Mouse (Mus musculus): ENCODE measurements around the gene Sebox. TPM values are rescaled to one million over a fixed set of nuclear protein-coding genes. Genes with fewer than 3 reads are reported as not detected.
A peak's percentile ranks its signal among the peaks of the same experiment; 100 is the strongest.
"Not testable (repeated sequence)": the region's sequence is repeated elsewhere in the genome, so short reads cannot be mapped to it uniquely, and the experiment has no call there.

Sebox gene
- polyA plus RNA-seq, 1 experiment from 2014 or later, result not detected

DNA sequence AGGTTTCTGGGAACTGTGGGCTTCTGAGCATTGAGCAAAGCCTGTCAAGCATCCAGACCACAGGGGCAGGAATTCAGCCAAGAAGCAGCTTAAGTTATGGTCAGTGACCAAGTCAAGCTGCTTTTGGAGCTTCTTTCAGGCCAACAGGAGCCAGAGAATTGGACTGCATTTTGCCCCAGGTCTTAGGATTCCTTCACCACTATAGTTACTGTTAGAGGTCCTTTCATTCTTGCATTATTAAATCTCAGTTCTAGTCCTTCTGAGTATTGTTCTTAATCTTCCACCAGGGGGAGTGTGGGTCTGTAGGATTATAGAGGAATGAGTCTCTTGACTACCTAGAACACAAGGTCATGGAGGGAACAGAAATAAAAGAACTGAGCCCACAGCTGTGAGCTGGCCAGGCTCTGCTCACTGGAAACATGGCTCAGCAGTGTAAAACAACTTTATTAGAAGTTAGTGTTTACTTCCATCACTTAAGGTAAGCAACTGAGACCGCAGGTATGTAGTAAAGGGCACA, 19.3 kb downstream of the Sebox start:
- Histone ChIP-seq H3K9me3 (ENCODE audit: control insufficient read depth, low read length) (no peaks in the 10 kb centered on the region), H3K4me2 (ENCODE audit: low read depth, low read length, severe bottlenecking) (no peak overlapping the region), H3K9ac (ENCODE audit: low read length) (no peak overlapping the region), H3K36me3 (ENCODE audit: control insufficient read depth, insufficient read depth, low read length) (peaks cover 39% of the 10 kb centered on the region), H3K4me1 (replicated peaks; ENCODE audit: control insufficient read depth, insufficient read depth, low read length) (no peaks in the 10 kb centered on the region), H3K27me3 (ENCODE audit: control insufficient read depth, insufficient read depth, low read length) (no peaks in the 10 kb centered on the region), H3K27ac (ENCODE audit: low read depth, low read length) (no peak overlapping the region), H3K4me3 (ENCODE audit: low read depth, low read length) (no peak overlapping the region)
- DNase-seq (ENCODE audit: low spot score), result no peak
- no peak for ATAC-seq (replicated peaks; ENCODE audit: low FRiP score)
- WGBS, result 100% methylated on average over 1 of the region's 1 CpGs

DNA sequence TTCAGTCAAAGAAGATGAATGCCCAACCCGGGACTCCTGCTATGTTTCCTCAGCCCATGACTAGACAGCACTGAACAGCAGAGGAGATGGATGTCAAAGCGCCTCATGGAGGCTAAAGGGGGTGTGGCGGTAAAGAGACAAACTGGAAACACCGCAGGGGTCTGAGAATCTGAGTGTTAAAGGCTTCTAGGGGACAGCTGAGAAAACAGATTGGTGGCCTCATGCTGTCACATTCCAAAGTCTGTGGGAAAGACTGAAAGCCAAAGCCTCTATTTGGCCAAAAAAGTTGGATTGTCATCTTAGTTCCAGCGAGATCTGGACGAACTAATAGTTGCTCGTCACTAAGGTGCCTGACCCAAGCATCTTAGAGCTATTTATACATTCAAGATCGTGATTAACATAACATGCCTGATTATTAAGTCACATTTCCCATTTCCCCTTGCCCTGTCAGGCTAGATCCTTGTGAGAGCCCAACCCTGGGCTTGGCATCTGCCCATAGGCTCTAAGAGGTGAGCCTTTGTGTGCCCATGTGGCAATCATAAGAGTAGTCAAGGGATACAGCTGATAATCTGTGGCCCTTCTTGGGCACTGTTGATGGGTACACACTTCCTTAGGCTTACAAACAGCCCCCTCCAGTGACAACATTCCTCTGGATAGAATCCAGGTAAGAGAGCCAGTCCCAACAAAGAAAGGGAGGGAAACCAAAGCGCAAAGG, 20.2 kb downstream of the Sebox start:
- H3K4me2 ChIP-seq (ENCODE audit: low read depth, low read length, severe bottlenecking), result no peak overlapping the region
- DNase-seq (ENCODE audit: low spot score) (no peak), ATAC-seq (replicated peaks; ENCODE audit: low FRiP score) (no peak)
- H3K9ac ChIP-seq (ENCODE audit: low read length), result no peak overlapping the region
- WGBS, result 85% methylated on average over 9 of the region's 9 CpGs
- H3K27ac ChIP-seq (ENCODE audit: low read depth, low read length), result no peak overlapping the region
- no peak overlapping the region for H3K4me3 ChIP-seq (ENCODE audit: low read depth, low read length)
- peaks cover 41% of the 10 kb centered on the region for H3K36me3 ChIP-seq (ENCODE audit: control insufficient read depth, insufficient read depth, low read length)
- H3K4me1 ChIP-seq (replicated peaks; ENCODE audit: control insufficient read depth, insufficient read depth, low read length), result no peaks in the 10 kb centered on the region
- no peaks in the 10 kb centered on the region for H3K27me3 ChIP-seq (ENCODE audit: control insufficient read depth, insufficient read depth, low read length)
- no peaks in the 10 kb centered on the region for H3K9me3 ChIP-seq (ENCODE audit: control insufficient read depth, low read length)

DNA sequence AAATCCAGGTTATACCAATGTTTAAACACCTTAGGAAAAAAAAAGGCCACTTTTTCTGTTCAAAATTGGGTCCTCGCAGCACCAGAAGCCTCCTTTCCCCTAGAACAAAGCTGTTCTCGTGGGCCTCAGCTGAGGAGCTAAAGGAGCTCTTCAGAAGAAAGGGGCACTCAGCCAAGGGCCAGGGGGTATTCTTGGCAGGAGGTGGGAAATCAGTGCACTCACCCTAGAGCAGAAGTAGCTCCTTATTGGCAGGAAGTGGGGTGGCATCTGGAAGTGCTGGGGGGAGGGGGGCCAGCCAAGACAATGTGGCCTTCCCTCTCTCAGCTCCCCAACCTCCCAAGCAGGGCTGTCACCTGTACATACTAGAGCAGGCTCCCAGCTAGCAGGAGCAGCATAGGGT, 21.6 kb downstream of the Sebox start:
- Histone ChIP-seq H3K36me3 (ENCODE audit: control insufficient read depth, insufficient read depth, low read length) (peaks cover 36% of the 10 kb centered on the region), H3K4me2 (ENCODE audit: low read depth, low read length, severe bottlenecking) (no peak overlapping the region), H3K4me3 (ENCODE audit: low read depth, low read length) (no peak overlapping the region), H3K4me1 (replicated peaks; ENCODE audit: control insufficient read depth, insufficient read depth, low read length) (no peaks in the 10 kb centered on the region), H3K9me3 (ENCODE audit: control insufficient read depth, low read length) (no peaks in the 10 kb centered on the region), H3K9ac (ENCODE audit: low read length) (no peak overlapping the region), H3K27me3 (ENCODE audit: control insufficient read depth, insufficient read depth, low read length) (no peaks in the 10 kb centered on the region), H3K27ac (ENCODE audit: low read depth, low read length) (no peak overlapping the region)
- ATAC-seq (replicated peaks; ENCODE audit: low FRiP score) (no peak), DNase-seq (ENCODE audit: low spot score) (no peak)
- 89% methylated on average over 2 of the region's 2 CpGs for WGBS

DNA sequence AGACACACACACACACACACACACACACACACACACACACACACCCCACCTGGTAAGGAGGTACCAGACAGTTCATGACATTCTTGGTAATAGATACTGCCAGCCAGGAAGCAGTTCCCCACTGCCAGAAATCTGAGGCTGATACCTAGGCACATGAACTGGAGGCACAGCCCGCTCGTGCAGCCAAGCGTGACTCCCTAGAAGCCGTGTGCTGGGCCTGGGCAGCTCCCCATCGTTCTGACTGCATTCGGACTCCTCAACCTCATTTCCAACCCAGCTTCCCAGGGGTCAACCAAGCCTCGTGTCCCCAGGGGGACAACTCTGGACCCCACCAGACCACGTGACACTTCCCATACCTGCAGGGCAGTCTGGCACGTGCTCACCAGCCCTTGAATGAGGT, 25.5 kb downstream of the Sebox start:
- ATAC-seq (replicated peaks; ENCODE audit: low FRiP score) (no peak), DNase-seq (ENCODE audit: low spot score) (no peak)
- peaks cover 23% of the 10 kb centered on the region for H3K36me3 ChIP-seq (ENCODE audit: control insufficient read depth, insufficient read depth, low read length)
- H3K9ac ChIP-seq (ENCODE audit: low read length), result no peak overlapping the region
- H3K27ac ChIP-seq (ENCODE audit: low read depth, low read length), result no peak overlapping the region
- no peak overlapping the region for H3K4me3 ChIP-seq (ENCODE audit: low read depth, low read length)
- H3K27me3 ChIP-seq (ENCODE audit: control insufficient read depth, insufficient read depth, low read length), result no peaks in the 10 kb centered on the region
- no peaks in the 10 kb centered on the region for H3K9me3 ChIP-seq (ENCODE audit: control insufficient read depth, low read length)
- WGBS, result 83% methylated on average over 9 of the region's 9 CpGs
- H3K4me2 ChIP-seq (ENCODE audit: low read depth, low read length, severe bottlenecking), result no peak overlapping the region
- no peaks in the 10 kb centered on the region for H3K4me1 ChIP-seq (replicated peaks; ENCODE audit: control insufficient read depth, insufficient read depth, low read length)

DNA sequence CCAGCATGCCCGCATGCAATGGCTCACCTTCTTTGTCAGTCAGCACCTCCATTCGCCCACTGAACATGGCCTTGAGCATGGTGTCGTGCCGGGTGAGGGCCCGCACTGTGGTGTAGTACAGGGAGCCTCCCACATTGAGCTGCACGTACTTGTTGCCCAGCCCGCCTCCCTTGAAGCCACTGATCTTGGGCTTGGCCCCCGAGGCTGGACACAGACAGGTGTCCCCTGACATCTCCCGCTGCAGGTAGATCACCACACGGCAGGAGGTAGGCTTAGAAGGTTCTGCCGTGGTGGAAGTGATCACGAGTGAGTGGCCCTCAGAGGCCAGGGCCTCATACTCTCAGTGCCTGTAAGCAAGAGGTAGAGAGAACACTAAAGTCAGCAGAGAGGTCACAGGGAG, 26.8 kb downstream of the Sebox start:
- Histone ChIP-seq H3K27ac (ENCODE audit: low read depth, low read length) (no peak overlapping the region), H3K4me1 (replicated peaks; ENCODE audit: control insufficient read depth, insufficient read depth, low read length) (no peaks in the 10 kb centered on the region), H3K4me3 (ENCODE audit: low read depth, low read length) (no peak overlapping the region), H3K9me3 (ENCODE audit: control insufficient read depth, low read length) (no peaks in the 10 kb centered on the region), H3K27me3 (ENCODE audit: control insufficient read depth, insufficient read depth, low read length) (no peaks in the 10 kb centered on the region), H3K9ac (ENCODE audit: low read length) (no peak overlapping the region), H3K36me3 (ENCODE audit: control insufficient read depth, insufficient read depth, low read length) (peaks cover 15% of the 10 kb centered on the region), H3K4me2 (ENCODE audit: low read depth, low read length, severe bottlenecking) (no peak overlapping the region)
- WGBS, result 91% methylated on average over 12 of the region's 12 CpGs
- no peak for ATAC-seq (replicated peaks; ENCODE audit: low FRiP score)
- DNase-seq (ENCODE audit: low spot score), result no peak

DNA sequence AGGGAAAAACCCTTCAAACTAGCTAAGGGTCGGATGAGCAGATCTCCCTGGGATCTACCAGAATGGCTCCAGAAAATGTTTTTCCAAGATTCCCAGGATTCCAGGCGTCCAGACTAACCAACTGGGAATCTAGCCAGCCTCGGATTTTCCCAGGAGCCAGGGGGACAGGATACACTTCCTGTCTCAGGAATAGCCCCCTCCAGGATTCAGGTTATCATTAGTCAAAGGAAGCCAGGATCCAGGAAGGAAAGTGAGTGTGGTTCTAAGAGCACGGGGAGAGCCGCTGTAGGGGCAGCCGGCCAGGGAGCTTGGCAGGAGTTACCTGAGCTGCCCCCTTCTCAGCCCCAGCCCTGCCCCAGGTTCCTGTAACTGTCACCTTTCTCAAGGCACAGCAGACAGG, 27.8 kb downstream of the Sebox start:
- H3K4me2 ChIP-seq (ENCODE audit: low read depth, low read length, severe bottlenecking), result no peak overlapping the region
- no peak overlapping the region for H3K27ac ChIP-seq (ENCODE audit: low read depth, low read length)
- no peak overlapping the region for H3K9ac ChIP-seq (ENCODE audit: low read length)
- 83% methylated on average over 6 of the region's 6 CpGs for WGBS
- DNase-seq (ENCODE audit: low spot score), result no peak
- H3K27me3 ChIP-seq (ENCODE audit: control insufficient read depth, insufficient read depth, low read length), result no peaks in the 10 kb centered on the region
- no peak overlapping the region for H3K4me3 ChIP-seq (ENCODE audit: low read depth, low read length)
- no peaks in the 10 kb centered on the region for H3K4me1 ChIP-seq (replicated peaks; ENCODE audit: control insufficient read depth, insufficient read depth, low read length)
- peaks cover 8% of the 10 kb centered on the region for H3K36me3 ChIP-seq (ENCODE audit: control insufficient read depth, insufficient read depth, low read length)
- ATAC-seq (replicated peaks; ENCODE audit: low FRiP score), result no peak
- no peaks in the 10 kb centered on the region for H3K9me3 ChIP-seq (ENCODE audit: control insufficient read depth, low read length)

DNA sequence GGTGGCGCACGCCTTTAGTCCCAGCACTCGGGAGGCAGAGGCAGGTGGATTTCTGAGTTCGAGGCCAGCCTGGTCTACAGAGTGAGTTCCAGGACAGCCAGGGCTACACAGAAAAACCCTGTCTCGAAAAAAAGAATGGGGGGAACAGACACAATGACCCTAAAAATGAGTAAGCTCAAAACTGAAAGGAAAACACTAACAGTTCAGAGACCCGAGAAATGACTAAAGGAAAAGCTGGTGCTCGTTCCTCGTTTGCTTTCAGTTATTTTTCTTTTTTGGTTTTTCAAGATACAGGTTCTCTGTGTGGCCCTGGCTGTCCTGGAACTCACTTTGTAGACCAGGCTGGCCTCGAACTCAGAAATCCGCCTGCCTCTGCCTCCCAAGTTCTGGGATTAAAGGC, 28.3 kb downstream of the Sebox start:
- H3K27ac ChIP-seq (ENCODE audit: low read depth, low read length); ATAC-seq (replicated peaks; ENCODE audit: low FRiP score); H3K4me3 ChIP-seq (ENCODE audit: low read depth, low read length); H3K4me2 ChIP-seq (ENCODE audit: low read depth, low read length, severe bottlenecking); H3K4me1 ChIP-seq (replicated peaks; ENCODE audit: control insufficient read depth, insufficient read depth, low read length); H3K9me3 ChIP-seq (ENCODE audit: control insufficient read depth, low read length); DNase-seq (ENCODE audit: low spot score); H3K9ac ChIP-seq (ENCODE audit: low read length); H3K36me3 ChIP-seq (ENCODE audit: control insufficient read depth, insufficient read depth, low read length); H3K27me3 ChIP-seq (ENCODE audit: control insufficient read depth, insufficient read depth, low read length): not testable (repeated sequence)
- WGBS, result 90% methylated on average over 9 of the region's 10 CpGs

DNA sequence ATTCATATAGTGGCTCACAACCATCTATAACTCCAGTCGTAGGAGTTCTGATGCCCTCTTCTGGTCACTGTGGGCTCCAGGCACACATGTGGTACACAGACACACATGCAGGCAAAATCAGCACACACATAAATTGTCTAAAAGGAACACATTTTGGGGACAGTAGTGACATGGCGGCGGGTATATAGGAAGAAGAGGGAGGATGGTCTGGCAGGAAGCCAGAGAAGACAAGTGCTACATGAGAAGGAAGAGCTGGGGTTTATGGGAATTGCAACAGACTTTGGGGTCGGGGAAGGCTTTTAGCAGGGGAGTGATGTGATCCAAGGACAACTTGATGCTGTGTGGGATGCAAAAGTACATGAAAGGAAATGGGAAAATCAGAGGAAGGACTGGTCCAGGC, 31.3 kb downstream of the Sebox start:
- Histone ChIP-seq H3K4me3 (ENCODE audit: low read depth, low read length) (0 out of 2 replicates have a peak overlapping the region, but pooled peaks have one; percentile 76), H3K36me3 (ENCODE audit: control insufficient read depth, insufficient read depth, low read length) (no peaks in the 10 kb centered on the region; the same call in 1 of the 2 replicates), H3K27me3 (ENCODE audit: control insufficient read depth, insufficient read depth, low read length) (no peaks in the 10 kb centered on the region), H3K4me1 (replicated peaks; ENCODE audit: control insufficient read depth, insufficient read depth, low read length) (peaks cover 4% of the 10 kb centered on the region), H3K27ac (ENCODE audit: low read depth, low read length) (no peak overlapping the region), H3K9ac (ENCODE audit: low read length) (no peak overlapping the region), H3K4me2 (ENCODE audit: low read depth, low read length, severe bottlenecking) (peak overlapping the region; percentile 51; the same call in 1 of the 2 replicates), H3K9me3 (ENCODE audit: control insufficient read depth, low read length) (no peaks in the 10 kb centered on the region)
- DNase-seq (ENCODE audit: low spot score) (no peak), ATAC-seq (replicated peaks; ENCODE audit: low FRiP score) (no peak)
- WGBS, result 95% methylated on average over 4 of the region's 4 CpGs
